Mouse (Mus musculus) kidney, adult 11 months (tissue): ENCODE measurements at regions not wholly inside any gene's neighbourhood (a gene's known extent, or its start where the extent isn't known, plus 50 kb on each side); places are given as distances from the start of the nearest gene placed in this dataset.

ENCODE experiments used
- DNase-seq: peaks from one replicate; pipeline ENCODE4 v3.0.0; 2022

GRCm38 (mm10) chr14:71230484-71231188 is 631.0 kb upstream of the Fam160b2 start:
- DNase-seq, result no peak

GRCm38 (mm10) chr14:71229955-71230354 is 630.3 kb upstream of the Fam160b2 start:
- no peak for DNase-seq

- no peak for DNase-seq
These were observed 629.3 kb upstream of the Fam160b2 start for GRCm38 (mm10) chr14:71228894-71229446.

GRCm38 (mm10) chr14:71217041-71217440 is 617.4 kb upstream of the Fam160b2 start:
- no peak for DNase-seq

GRCm38 (mm10) chr14:71211359-71211978 is 611.8 kb upstream of the Fam160b2 start:
- DNase-seq, result no peak

GRCm38 (mm10) chr14:71203459-71203858 is 603.8 kb upstream of the Fam160b2 start:
- DNase-seq, result no peak

GRCm38 (mm10) chr14:71200917-71201316 is 601.3 kb upstream of the Fam160b2 start:
- no peak for DNase-seq

- DNase-seq, result no peak
These were observed 599.7 kb upstream of the Fam160b2 start for GRCm38 (mm10) chr14:71199178-71199879.

- no peak for DNase-seq
These were observed 594.6 kb upstream of the Fam160b2 start for GRCm38 (mm10) chr14:71194219-71194618.

GRCm38 (mm10) chr14:71192486-71192885 is 592.9 kb upstream of the Fam160b2 start:
- no peak for DNase-seq

GRCm38 (mm10) chr14:71189360-71189759 is 589.7 kb upstream of the Fam160b2 start:
- DNase-seq, result no peak

- no peak for DNase-seq
These were observed 577.7 kb upstream of the Fam160b2 start for GRCm38 (mm10) chr14:71177341-71177740.

GRCm38 (mm10) chr14:71174175-71174574 is 574.5 kb upstream of the Fam160b2 start:
- DNase-seq, result no peak

GRCm38 (mm10) chr14:71159556-71159955 is 559.9 kb upstream of the Fam160b2 start:
- no peak for DNase-seq

GRCm38 (mm10) chr14:71142465-71142864 is 542.8 kb upstream of the Fam160b2 start:
- no peak for DNase-seq

- no peak for DNase-seq
These were observed 530.2 kb upstream of the Fam160b2 start for GRCm38 (mm10) chr14:71129771-71130211.

- DNase-seq, result no peak
These were observed 528.9 kb upstream of the Fam160b2 start for GRCm38 (mm10) chr14:71128495-71128894.

GRCm38 (mm10) chr14:71118681-71119080 is 519.0 kb upstream of the Fam160b2 start:
- no peak for DNase-seq

- DNase-seq, result no peak
These were observed 516.3 kb upstream of the Fam160b2 start for GRCm38 (mm10) chr14:71115798-71116432.

GRCm38 (mm10) chr14:71115095-71115797 is 515.6 kb upstream of the Fam160b2 start:
- DNase-seq, result no peak

GRCm38 (mm10) chr14:71113198-71113597 is 513.6 kb upstream of the Fam160b2 start:
- no peak for DNase-seq

GRCm38 (mm10) chr14:71104617-71105016 is 505.0 kb upstream of the Fam160b2 start:
- no peak for DNase-seq
